In genomic region chr4:140539125-140539524, GRCm38 (mm10) we compare ENCODE assay signal across 9 mouse cellular contexts.
DNase-seq lines count a peak whose midpoint lies in the region; ATAC-seq and TF ChIP-seq lines count a peak whose summit lies in the region.
"Had no signal": no experiment of that assay in that cellular context is flagged by ENCODE, and none has a peak within 500 bp of the region (broad histone marks: within the 10 kb centered on the region; RNA-seq: fewer than 3 reads in every experiment).

No protein-coding gene starts in this region.

- no peak overlapping the region for H3K9ac ChIP-seq in hindbrain, embryonic 12.5 days
- H3K9ac ChIP-seq: limb, embryonic 15.5 days had no signal

- WGBS in hindbrain, embryonic 12.5 days, result 33% methylated on average over 11 of the region's 11 CpGs

- H3K4me1 ChIP-seq in embryonic fibroblast, embryonic 13.5 days (ENCODE audit: control insufficient read depth, insufficient read depth, low read length), result peaks cover 9% of the 10 kb centered on the region
- H3K4me1 ChIP-seq in hindbrain, embryonic 12.5 days, result peaks cover under 1% of the 10 kb centered on the region; the same call in 1 of the 2 replicates
- H3K4me1 ChIP-seq: limb, embryonic 15.5 days had no signal

- H3K4me2 ChIP-seq in hindbrain, embryonic 12.5 days (replicated peaks), result no peak overlapping the region
- H3K4me2 ChIP-seq: limb, embryonic 15.5 days had no signal

- intact Hi-C loops in left cerebral cortex, postnatal 4 days (cut with DNase I), result no loop called here

- peaks cover 43% of the 10 kb centered on the region for H3K36me3 ChIP-seq in hindbrain, embryonic 12.5 days

- peak; percentile 36 to 68 for DNase-seq in layer of hippocampus, adult 18-20 months (ENCODE audit: low spot score in 2 of 2)
- no peak for DNase-seq in layer of hippocampus, adult 9-11 months
- peak; percentile 57 to 72 for DNase-seq in adrenal gland, postnatal 36 days
- peak; percentile 89 for DNase-seq in left cerebral cortex, postnatal 4 days
- peak; percentile 73 for DNase-seq in neural tube, embryonic 10.5 days (ENCODE audit: extremely low spot score, low spot score)
- peak; percentile 16 to 64 for DNase-seq in thymus, postnatal 10 days (ENCODE audit: low spot score in 2 of 2)

- no peak overlapping the region for H3K4me3 ChIP-seq in embryonic fibroblast, embryonic 13.5 days (ENCODE audit: insufficient read depth, low read length)
- H3K4me3 ChIP-seq in hindbrain, embryonic 12.5 days, result no peak overlapping the region
- H3K4me3 ChIP-seq: limb, embryonic 15.5 days had no signal

- H3K27me3 ChIP-seq in hindbrain, embryonic 12.5 days, result no peaks in the 10 kb centered on the region
- H3K27me3 ChIP-seq: limb, embryonic 15.5 days had no signal

- ATAC-seq in hindbrain, embryonic 12.5 days (ENCODE audit: low FRiP score), result peak; percentile 69

- no peaks in the 10 kb centered on the region for H3K9me3 ChIP-seq in hindbrain, embryonic 12.5 days (replicated peaks)
- H3K9me3 ChIP-seq: limb, embryonic 15.5 days had no signal

- peak; percentile 51 for TF ChIP-seq CTCF in embryonic fibroblast, embryonic 13.5 days (IDR thresholded peaks at IDR 0.05; ENCODE audit: borderline replicate concordance, insufficient read depth, low read length)

- H3K27ac ChIP-seq in embryonic fibroblast, embryonic 13.5 days (ENCODE audit: insufficient read depth, low read length), result no peak overlapping the region
- H3K27ac ChIP-seq in hindbrain, embryonic 12.5 days, result no peak overlapping the region
- H3K27ac ChIP-seq: limb, embryonic 15.5 days had no signal

- no peak for TF ChIP-seq POLR2A in embryonic fibroblast, embryonic 13.5 days (IDR thresholded peaks at IDR 0.05; ENCODE audit: low read depth, low read length)
